Mouse (Mus musculus) liver (tissue): ENCODE results near the gene Tctex1d2.
"Not testable (repeated sequence)": the region's sequence is repeated elsewhere in the genome, so short reads cannot be mapped to it uniquely, and the experiment has no call there.

Experiments used
- DNase-seq: peaks from one replicate; pipeline ENCODE4 v3.0.0-alpha.2; 2020; ENCODE audit warnings: mixed read lengths

The Tctex1d2 gene

GRCm38 (mm10) chr16:32433138-32433537 is 13.6 kb downstream of the Tctex1d2 start:
- DNase-seq = no peak

GRCm38 (mm10) chr16:32434066-32434465 is 14.6 kb downstream of the Tctex1d2 start:
- DNase-seq = peak; percentile 14

- no peak for DNase-seq
These were observed 15.2 kb downstream of the Tctex1d2 start for GRCm38 (mm10) chr16:32434691-32435090.

- DNase-seq = no peak
These were observed 17.2 kb downstream of the Tctex1d2 start for GRCm38 (mm10) chr16:32436657-32437056.

- no peak for DNase-seq
These were observed 17.8 kb downstream of the Tctex1d2 start for GRCm38 (mm10) chr16:32437266-32437665.

- DNase-seq = no peak
These were observed 21.9 kb downstream of the Tctex1d2 start for GRCm38 (mm10) chr16:32441432-32441831.

GRCm38 (mm10) chr16:32444615-32445014 is 25.1 kb downstream of the Tctex1d2 start:
- not testable (repeated sequence) for DNase-seq

GRCm38 (mm10) chr16:32445558-32445957 is 26.1 kb downstream of the Tctex1d2 start:
- no peak for DNase-seq

GRCm38 (mm10) chr16:32446563-32447138 is 27.1 kb downstream of the Tctex1d2 start:
- no peak for DNase-seq

- DNase-seq = peak; percentile 80
These were observed 30.2 kb downstream of the Tctex1d2 start for GRCm38 (mm10) chr16:32449665-32450064.

GRCm38 (mm10) chr16:32450133-32450532 is 30.6 kb downstream of the Tctex1d2 start:
- DNase-seq = no peak

- peak; percentile 22 for DNase-seq
These were observed 33.6 kb downstream of the Tctex1d2 start for GRCm38 (mm10) chr16:32453102-32453501.

GRCm38 (mm10) chr16:32454646-32455045 is 35.1 kb downstream of the Tctex1d2 start:
- DNase-seq = no peak

- peak; percentile 42 for DNase-seq
These were observed 36.6 kb downstream of the Tctex1d2 start for GRCm38 (mm10) chr16:32456086-32456485.

GRCm38 (mm10) chr16:32456761-32457160 is 37.3 kb downstream of the Tctex1d2 start:
- no peak for DNase-seq

- peak; percentile 71 for DNase-seq
These were observed 38.3 kb downstream of the Tctex1d2 start for GRCm38 (mm10) chr16:32457589-32458386.

- DNase-seq = no peak
These were observed 41.0 kb downstream of the Tctex1d2 start for GRCm38 (mm10) chr16:32460518-32460917.

- DNase-seq = no peak
These were observed 42.2 kb downstream of the Tctex1d2 start for GRCm38 (mm10) chr16:32461713-32462112.

GRCm38 (mm10) chr16:32462950-32463349 is 43.4 kb downstream of the Tctex1d2 start:
- DNase-seq = no peak

- no peak for DNase-seq
These were observed 43.9 kb downstream of the Tctex1d2 start for GRCm38 (mm10) chr16:32463426-32463825.

- no peak for DNase-seq
These were observed 45.4 kb downstream of the Tctex1d2 start for GRCm38 (mm10) chr16:32464908-32465307.

GRCm38 (mm10) chr16:32468488-32468887 is 49.0 kb downstream of the Tctex1d2 start:
- no peak for DNase-seq

GRCm38 (mm10) chr16:32469404-32470105 is 50.1 kb downstream of the Tctex1d2 start:
- DNase-seq = no peak
